Mouse (Mus musculus) Muller cell, postnatal 12 days (primary cell): ENCODE data around the gene Rbm42.

ENCODE experiments used
- DNase-seq: peaks from one replicate; pipeline ENCODE4 v3.0.0-alpha.2; 2015; ENCODE audit errors: inconsistent ontology term

Gene Rbm42

GRCm38 (mm10) chr7:30649591-30650540 lies at the start of gene Rbm42:
Gene Rbm42 (minus strand): TSS chr7:30650317.
- DNase-seq: peak; percentile 98

- DNase-seq: peak; percentile 7
These were observed 48.5 kb upstream of the Rbm42 start, which contains the start of gene 2200002J24Rik for GRCm38 (mm10) chr7:30698589-30698988. Gene 2200002J24Rik (plus strand): TSS chr7:30698926.

- no peak for DNase-seq
These were observed 48.0 kb upstream of the Rbm42 start for GRCm38 (mm10) chr7:30698101-30698500.

DNA sequence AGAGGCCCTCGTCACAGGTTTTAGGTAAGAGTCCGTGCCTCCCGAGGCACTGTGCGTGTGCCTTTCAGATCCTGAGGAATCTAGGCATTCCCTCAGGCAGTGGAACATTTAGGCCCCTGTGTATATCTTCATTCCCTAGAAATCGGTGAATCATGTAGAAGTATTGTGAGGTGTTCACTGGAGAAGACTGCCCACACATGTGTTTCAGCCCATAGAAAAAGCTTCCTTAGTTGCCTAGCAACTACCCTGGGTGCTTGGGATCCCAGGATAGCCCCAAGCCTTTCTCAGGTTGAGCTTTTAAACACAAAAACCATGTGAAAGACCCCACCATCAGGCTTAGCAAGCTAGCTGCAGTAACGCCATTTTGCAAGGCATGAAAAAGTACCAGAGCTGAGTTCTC lies 38.2 kb upstream of the Rbm42 start:
- DNase-seq: no peak

DNA sequence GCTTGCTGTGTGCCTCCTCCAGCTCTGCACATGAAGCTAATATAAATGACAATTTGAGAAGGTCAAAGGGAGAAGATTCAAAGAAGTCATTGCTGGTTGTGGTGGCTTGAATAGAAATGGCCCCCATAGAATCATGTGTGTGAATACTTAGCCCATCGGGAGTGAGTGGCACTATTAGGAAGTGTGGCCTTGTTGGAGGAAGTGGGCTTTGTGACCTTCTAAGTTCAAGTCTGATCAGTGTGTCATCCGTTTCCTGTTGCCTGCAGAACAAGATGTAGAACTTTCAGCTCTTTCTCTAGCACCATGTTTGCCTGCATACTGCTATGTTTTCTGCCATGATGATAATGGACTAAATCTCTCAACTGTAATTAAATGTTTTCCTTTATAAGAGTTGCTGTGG lies 33.3 kb upstream of the Rbm42 start:
- DNase-seq: no peak

GRCm38 (mm10) chr7:30681897-30682296 lies 31.8 kb upstream of the Rbm42 start:
- no peak for DNase-seq

- peak; percentile 91 for DNase-seq
These were observed 28.3 kb upstream of the Rbm42 start for GRCm38 (mm10) chr7:30678263-30678975.

DNA sequence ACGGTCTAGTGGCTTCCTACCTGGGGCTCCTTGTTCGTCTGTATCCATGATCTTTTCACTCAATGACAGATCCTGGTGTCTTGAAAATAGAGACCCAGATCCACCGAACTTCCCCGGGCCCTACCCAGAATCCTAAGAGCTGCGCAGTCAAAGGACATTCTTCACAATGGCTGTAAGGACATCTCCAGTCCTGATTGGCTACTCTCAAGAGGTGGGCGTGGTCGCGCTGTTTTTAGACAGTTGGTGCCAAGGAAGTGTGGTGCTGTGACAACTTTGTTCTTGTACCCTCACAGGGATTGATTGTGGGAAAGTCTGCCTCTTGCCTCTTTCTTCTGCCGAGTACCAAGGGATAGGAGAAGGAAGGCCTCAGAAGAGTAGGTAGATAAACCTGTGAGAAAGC lies 21.4 kb upstream of the Rbm42 start, which contains the start of gene Pmis2:
Gene Pmis2 (minus strand): TSS at position 126 of the 400 bp plus-strand sequence.
- DNase-seq: no peak

- DNase-seq: no peak
These were observed 19.1 kb upstream of the Rbm42 start for GRCm38 (mm10) chr7:30669229-30669628.

DNA sequence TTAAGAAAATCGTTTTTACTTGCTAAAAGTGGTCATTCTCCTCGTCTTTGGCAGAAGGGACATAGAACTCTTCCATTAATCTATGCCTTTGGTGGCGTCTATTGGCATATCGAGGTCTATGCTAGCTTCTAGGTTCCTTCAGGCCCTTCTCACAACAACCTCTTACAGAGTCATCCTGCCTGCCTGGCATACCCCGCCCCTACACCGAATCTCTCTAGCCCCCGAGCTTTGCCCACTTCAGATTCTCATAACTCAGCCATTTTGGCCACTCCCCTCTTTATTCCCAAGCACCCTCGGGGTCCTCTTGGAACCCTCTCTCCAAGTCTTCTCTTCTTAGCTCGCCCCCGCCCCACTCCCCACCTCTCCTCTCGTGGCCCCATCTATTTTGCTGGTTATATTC lies 15.2 kb upstream of the Rbm42 start:
- no peak for DNase-seq

- peak; percentile 88 for DNase-seq
These were observed 14.5 kb upstream of the Rbm42 start, which contains the start of gene Haus5 for GRCm38 (mm10) chr7:30664529-30665200. Gene Haus5 (minus strand): TSS chr7:30664994.

DNA sequence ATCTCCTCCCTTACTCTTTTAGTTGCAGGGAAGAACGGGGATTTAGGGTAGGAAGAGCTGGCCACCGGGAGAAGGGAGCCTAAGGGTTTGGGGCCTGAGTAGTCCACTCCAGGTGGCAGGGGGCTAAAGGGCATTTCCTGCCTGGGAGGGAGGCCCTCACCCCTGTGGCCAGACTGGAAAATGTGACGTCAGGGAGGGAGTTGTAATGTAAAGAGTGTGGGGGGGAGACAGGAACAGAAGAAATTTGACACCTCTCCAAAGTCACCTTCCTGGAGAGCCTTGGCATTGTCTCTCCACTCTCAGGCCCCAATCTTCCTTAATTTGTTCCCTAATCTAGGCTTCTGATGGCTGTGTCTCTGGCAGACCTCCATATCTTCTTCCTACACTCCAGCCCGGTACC lies 11.0 kb downstream of the Rbm42 start:
- no peak for DNase-seq

DNA sequence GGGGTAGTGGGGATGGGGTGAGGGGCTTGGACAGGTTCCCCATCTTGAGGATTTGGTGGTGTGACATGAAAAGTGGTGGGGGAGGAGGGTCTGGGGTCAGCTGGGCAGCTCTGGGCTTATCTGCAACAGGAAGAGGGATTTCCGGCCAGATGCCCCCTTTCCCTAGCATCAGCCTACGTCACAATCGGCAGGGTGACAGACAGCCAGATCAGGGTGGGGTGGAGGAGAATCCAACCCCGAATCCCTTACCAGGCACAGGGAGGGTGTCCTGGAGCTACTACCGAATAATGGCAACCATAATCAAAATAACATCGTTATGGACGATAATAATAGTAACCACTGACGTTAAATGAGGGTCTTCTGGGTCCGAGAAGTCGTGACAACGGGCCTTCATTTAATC lies 13.7 kb downstream of the Rbm42 start:
- DNase-seq: no peak

DNA sequence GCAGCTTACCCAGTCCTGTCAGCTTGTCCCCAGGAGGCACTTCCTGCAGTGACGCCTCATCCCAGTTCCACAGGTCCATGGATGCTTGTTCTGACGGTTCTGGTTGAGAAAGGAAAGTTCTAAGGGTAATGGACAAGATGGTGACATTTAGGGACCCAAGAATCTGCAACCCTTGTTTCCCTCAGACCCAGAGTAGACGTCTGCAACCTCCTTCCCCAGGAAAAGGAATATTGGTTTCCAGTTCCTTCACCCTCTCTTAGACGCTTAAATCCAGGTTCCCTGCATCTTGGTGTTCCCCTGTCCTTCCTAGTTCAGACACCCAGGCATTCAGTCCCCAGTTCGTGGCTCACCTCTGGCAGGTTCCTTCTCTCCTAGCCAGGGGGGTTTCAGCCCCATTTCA lies 14.4 kb downstream of the Rbm42 start, which contains the start of gene Etv2:
Gene Etv2 (minus strand): TSS at position 101 of the 400 bp plus-strand sequence.
- no peak for DNase-seq

DNA sequence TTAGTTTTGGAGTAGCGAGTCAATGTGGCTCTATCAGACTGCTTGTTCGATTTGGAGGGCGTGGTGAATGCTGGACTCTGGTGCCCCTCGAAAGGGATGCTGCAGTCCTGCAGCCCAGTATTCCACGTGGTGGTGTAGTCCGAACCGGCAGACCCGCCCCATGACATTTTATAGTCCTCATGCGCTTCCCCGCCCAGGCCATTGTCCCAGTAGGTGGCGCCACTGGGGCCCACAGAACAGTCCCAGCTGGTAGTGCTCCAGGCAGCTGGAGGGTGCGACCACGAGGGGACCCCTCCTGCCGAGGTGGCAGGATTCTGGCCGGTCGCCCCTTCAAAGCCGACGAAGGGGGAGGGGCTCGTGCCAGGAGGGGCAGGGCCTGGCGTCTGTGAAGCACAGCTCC lies 15.5 kb downstream of the Rbm42 start:
- DNase-seq: peak; percentile 30

DNA sequence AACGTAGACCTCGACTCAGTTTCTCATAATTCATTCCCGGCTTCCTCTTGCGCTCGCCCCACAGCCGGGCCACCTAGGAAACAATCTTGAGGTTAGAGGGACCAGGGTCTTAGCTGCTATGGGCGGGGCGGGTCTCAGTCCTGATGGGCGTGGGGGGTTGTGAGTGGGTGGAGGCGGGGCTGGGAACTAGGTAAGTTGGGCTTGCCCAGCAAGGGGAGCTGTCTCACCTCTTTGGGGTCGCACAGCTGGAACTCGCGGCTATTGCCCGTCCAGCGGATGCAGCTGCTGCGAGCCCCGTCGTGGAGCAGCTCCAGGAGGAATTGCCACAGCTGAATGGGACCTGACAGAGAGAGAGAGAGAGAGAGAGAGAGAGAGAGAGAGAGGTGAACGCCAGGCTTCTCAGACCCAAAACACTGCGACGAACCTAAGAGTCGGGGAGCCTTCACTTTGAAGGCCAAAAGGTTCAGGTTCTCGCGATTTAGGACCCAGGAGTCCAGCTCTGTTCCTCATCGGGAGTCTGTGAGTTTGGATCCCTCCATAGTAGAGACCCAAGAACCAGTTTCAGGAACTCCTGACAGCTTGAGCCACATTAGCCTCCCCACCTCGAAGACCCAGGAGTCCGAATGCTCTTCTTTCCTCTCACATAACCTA lies 16.2 kb downstream of the Rbm42 start:
- no peak for DNase-seq

- no peak for DNase-seq
These were observed 21.1 kb downstream of the Rbm42 start for GRCm38 (mm10) chr7:30629013-30629412.

GRCm38 (mm10) chr7:30626647-30627046 lies 23.5 kb downstream of the Rbm42 start:
- no peak for DNase-seq

GRCm38 (mm10) chr7:30625530-30626384 lies 24.4 kb downstream of the Rbm42 start, which contains the start of gene Cox6b1:
Gene Cox6b1 (minus strand): TSS chr7:30626151.
- peak; percentile 90 for DNase-seq

DNA sequence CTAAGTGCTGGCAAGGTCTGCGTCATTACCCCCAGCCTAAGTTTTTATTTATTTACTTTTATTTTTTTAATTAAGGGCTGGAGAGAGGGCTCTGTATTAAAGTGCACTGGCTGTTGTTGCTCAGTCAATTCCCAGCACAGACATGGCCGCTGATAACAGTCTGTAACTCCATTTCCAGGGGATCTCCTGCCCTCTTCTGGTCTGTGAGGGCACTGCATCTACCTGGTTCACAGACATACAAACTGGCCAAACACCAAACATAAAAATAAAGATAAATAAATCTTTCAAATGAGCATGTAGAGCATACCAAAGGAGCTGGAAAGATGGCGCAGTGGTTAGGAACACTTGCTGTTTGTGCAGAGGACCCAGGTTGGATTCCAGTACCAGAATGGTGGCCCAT lies 30.9 kb downstream of the Rbm42 start:
- no peak for DNase-seq
